Mouse (Mus musculus) fibroblast of lung, adult 2 months (primary cell): ENCODE measurements at regions not wholly inside any gene's neighbourhood (a gene's known extent, or its start where the extent isn't known, plus 50 kb on each side); places are given as distances from the start of the nearest gene placed in this dataset.

Experiments
- DNase-seq: peaks from one replicate; pipeline ENCODE4 v3.0.0-alpha.2; 2011; ENCODE audit warnings: low read depth

DNA sequence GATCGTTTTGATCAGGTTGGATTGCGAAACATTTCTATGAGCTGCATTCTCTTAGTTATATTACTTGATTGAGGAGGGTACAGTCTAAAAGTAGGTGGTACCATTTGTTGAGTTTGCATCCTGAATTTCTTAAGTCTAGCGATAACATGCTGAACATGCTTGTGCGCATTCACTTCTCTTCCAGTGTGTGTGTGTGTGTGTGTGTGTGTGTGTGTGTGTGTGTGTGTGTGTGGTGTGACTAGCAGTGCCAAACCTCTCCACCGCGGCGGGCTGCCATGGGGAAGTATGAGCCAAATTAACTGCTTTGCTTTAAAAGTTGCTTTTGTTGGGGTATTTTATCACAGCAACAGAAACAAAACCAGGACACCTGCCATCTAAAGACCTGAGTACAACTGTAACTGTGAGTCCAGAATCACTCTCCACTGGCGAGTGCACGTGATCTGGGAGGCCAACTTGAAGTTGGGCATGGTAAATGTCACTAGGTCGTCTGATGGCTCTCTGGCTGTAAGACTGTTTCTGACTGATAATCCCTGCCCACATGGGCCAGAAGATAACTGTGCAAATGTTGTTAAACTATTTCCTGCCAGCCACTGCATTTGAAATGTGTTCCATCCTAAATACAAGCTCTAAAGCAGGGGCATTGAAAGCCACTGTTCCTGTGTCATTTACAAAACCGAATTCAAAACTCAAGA, 273.3 kb upstream of the Ppargc1a start:
- no peak for DNase-seq

DNA sequence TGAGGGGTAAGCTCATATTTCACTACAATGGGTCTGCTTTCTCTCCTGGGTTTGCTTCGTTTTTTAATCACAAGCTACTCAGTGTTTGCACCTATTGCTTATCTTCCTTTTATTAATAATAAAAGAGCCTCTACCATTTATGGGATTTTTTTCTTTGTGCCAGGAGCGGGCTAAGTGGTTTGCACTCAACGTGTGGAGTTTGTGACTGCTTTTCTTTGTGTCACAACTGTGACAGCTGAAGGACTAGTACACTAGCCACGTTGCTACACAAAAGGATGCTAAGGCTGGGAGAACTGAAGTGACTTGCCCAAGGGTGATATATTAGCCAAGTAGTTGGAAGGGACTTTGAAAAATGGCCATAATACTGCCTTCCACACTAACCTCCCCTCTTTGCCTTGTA, 271.8 kb upstream of the Ppargc1a start:
- no peak for DNase-seq

DNA sequence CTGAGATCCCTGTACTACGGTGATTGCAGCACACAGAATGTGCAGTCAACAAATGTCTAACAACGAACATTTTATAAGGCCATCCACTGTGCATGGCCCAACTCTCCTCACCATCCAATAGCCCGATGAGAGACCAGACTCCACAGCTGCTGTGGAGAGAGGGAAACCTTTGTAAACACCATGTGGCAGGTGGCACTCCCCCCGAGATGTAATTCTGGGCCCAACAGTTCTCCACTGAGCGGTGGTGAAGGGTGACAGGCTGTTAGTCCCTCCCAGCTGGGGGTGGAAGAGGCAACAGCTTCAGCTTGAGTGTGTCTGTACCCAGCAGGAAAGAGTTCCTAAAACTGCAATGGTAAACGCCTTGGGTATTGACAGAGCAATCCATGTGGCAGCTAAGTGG, 263.0 kb upstream of the Ppargc1a start:
- DNase-seq = no peak

DNA sequence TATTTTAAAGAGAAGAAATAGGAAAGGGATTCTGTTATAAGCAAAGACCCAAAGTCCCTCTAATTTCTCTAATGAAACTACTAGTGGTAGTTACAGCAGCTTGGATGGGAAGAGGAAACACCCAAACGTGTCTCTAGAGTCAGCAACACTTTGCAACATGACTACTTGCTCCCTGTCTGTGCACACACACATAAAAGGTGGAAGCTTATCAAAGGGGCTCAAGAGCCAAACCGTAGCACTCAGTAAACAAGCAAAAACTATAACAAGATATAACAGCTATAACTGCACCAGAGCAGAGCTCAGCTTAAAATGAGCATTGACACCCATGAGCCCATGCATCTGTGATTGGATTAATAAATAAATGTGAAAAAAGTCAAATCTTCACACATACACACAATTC, 262.5 kb upstream of the Ppargc1a start:
- DNase-seq = no peak

- no peak for DNase-seq
Observed at GRCm38 (mm10) chr5:51829606-51830005, 262.1 kb upstream of the Ppargc1a start.

GRCm38 (mm10) chr5:51829020-51829419, 261.5 kb upstream of the Ppargc1a start:
- no peak for DNase-seq

DNA sequence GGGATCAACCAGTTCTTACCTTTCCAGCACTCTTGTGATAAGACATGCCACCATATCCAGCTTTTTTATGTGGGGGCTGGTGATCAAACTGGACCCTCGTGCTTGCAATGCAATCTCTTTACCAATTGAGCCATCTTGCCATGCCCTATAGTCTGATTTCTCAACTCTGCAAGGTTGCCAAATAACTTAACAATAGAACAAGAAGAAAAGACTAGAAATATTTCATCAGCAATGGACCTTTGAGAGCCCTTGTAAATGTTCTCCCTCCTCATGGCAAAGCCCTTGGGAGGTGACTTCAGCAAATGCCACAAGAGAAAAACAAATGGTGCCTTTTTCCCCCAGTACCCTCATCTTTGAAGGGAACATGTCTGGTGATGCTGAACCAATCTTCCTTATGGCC, 258.7 kb upstream of the Ppargc1a start:
- DNase-seq = no peak

DNA sequence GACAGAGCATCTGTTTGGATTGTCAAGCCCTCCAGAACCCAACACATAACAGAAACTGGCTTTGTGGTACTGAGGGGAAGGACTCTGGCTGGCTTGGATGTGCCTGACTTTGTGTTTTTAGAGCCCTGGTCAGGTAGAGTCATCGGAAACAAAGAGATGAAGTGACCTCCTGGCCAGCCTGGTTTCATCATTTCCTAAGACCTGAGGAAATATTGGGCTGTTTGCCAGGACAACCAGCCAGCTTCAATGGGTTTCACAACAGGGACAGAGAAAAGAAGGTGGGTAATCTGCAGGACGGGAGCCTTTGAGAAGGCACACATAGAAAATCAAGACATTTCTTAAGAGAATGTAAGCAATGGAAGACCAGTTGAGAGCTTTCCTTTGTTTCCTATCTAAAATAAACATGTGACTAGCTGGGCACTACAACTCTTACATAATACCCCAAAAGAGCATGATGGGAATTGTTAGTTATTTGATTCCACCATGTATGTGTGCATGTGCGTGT, 258.1 kb upstream of the Ppargc1a start:
- no peak for DNase-seq

DNA sequence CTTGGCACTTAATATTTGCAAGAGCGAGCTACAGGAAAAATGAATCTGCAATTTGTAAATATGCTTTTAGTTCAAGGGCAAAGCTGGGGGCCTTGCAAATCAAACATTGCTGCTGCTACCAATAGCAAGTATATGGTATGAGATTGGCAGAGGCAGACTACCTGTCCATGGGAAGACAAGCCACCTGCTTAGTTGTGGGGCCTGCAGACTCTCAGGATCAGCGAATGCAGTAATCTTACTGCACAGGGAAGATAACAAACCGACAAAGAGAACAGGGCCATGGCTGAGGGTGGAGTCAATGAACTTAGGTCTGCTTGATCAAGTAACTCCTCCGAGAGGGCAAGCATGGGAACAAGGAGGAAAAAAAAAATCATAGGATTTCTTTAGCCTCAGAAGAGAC, 257.2 kb upstream of the Ppargc1a start:
- DNase-seq = no peak

GRCm38 (mm10) chr5:51823657-51824056, 256.1 kb upstream of the Ppargc1a start:
- no peak for DNase-seq

GRCm38 (mm10) chr5:51816258-51816657, 248.7 kb upstream of the Ppargc1a start:
- DNase-seq = no peak

DNA sequence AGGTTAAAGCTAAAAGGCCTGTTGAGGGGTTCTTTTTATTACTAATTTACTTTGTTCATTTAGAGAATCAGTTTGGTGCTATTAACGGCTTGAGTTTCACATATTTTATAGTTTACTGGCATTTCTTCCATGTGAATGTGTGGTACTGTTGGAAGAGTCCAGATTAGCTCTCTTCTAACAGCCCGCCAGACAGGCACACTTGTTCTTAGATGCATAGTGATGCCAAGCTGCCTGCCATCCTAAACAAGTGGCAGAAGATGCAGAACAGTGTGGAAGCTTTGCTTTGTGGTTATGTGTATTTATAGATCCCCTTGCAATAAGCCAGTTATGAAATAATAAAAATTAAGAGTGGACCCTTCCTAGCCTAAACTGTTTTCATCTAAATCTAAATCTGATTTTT, 244.2 kb upstream of the Ppargc1a start:
- DNase-seq = no peak

DNA sequence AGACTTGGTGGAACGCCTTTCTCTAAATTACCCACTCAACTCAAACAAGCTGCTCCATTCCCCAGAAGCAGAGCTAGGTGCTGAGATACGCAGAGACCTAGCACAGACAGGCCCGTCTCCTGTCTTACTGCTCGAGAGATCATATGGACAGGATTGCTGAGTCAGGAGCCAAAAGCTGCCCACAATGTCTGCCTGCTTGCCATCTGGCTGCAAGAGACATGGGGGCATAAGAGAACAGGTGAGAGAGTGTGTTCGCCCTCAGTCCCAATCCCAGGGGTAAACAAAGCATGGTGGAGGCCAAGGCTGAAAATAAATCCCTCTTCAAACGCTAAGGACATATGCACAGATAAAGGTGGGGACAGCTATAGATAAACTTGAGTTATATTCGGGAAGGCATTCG, 234.0 kb upstream of the Ppargc1a start:
- no peak for DNase-seq

GRCm38 (mm10) chr5:51799371-51800035, 232.0 kb upstream of the Ppargc1a start:
- no peak for DNase-seq

DNA sequence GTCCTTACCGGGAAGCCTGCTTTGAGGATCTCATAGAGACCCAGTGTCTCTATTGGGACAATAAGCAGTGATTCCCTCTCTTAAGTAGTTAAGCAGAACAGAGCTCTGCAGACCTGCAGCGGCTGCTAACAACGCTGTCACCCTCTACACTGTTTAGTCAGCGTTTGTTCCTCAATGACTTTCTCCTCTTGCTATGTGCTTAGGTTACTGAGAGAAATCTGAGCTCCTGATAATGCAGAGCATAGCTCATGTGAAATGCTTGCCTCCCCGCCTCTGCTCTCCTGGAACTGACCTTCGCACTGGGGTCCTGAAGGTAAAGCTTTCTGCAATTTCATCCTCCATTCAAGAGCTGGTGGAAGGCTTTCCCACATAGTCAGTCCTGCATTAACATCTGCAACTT, 226.6 kb upstream of the Ppargc1a start:
- DNase-seq = no peak

- no peak for DNase-seq
Observed at GRCm38 (mm10) chr5:51792950-51793349, 225.4 kb upstream of the Ppargc1a start.

- no peak for DNase-seq
Observed at GRCm38 (mm10) chr5:51788768-51789167, 221.2 kb upstream of the Ppargc1a start.

DNA sequence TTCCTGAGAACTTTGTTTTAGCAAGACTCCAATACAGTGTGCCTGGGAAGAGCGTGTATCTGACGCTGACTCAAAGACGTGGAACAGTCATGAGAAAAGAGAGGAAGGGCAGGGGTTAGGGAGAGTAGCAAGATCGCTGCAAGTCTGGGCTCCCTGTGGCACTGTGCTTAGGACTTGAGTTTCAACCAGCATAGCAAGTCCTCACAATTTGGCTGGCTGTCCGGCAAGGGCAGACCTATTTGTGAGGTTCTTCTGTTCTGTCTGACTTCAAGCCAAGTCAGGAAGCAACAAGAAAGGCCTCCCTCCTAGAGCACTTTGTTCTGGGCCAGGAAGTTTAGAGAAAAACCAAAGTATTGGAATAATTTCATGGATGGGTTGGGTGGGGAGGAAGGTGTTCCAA, 216.0 kb upstream of the Ppargc1a start:
- peak; percentile 4 for DNase-seq

DNA sequence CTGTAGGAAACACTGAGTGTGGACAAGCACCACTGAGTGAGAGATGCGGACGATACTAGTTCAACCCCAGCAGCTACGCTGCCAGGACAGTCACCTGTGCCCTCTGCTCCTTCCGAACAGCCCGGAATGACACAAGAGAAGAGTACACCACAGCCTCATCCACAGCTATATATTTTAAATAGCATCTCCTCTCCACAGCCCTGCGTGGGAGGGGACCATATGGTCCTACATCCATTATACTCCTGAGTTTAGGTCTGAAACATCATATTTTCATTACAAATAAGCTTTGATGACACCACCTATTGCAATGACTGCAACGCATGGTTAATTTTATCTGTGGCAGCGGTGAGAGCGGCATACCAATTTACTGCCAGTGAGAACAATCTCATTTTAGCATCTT, 215.6 kb upstream of the Ppargc1a start:
- DNase-seq = no peak

- DNase-seq = no peak
Observed at GRCm38 (mm10) chr5:51775502-51776145, 208.1 kb upstream of the Ppargc1a start.

GRCm38 (mm10) chr5:51771655-51772054, 204.1 kb upstream of the Ppargc1a start:
- no peak for DNase-seq

DNA sequence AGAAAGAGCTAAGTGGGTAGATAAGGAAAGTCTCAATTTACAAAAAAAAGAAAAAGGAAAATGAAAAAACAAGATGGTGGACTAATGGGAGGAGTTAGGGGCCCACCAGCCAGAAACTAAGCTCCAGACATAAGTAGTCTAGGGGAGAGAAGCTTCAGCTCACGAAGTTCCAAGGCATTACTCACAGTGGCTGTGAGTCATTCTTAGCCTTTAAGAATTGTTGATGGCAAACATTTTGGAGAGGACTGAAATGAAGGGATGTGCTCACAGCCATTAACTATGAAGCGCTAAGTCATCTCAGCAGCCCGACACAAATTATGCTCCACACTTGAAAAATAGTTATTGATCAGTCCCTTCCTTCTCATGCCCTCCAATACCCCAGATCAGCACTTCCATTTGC, 198.6 kb upstream of the Ppargc1a start:
- peak; percentile 26 for DNase-seq

DNA sequence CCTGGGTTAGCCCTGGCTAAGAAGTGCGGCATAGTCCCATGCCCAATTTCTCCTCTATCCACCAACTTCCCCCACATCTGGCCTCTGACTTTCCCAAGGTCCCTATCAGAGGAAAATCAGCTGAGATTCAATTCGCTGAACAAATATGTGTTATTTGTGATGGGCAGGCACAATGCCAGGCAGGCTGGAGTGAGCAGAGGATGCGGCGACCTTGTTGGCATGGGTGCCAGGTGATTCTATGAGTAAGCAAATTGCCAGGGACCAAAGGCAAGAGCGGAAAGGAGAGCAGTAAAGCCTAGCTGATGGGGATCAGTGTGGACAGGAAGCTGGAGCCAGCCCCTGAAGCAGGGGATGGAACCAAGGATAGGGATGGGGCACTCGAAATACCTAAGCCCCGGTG, 196.9 kb upstream of the Ppargc1a start:
- no peak for DNase-seq
